20 mouse cellular contexts compared by ENCODE assay signal in the genomic region with DNA sequence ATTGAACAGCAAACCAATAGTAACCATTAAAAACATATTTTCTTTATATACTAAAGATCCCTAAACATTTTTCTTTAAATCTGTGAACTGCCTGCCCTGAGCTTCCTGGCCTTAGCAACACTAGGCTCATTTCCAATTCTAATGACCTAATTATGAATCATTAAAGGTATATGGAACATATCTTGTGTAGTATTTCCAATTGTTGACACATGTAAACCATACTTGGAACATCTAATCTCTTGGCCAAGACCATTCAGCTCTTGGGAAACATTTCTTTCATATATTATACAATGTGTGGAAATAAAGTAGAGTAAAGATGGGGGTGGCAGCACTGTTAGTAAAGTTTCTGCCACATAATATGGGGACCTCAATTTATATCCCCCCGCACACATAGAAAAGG. TPM values are rescaled to one million over a fixed set of nuclear protein-coding genes. Genes with fewer than 3 reads are reported as not detected.
"Had no signal": no experiment of that assay in that cellular context is flagged by ENCODE, and none has a peak within 500 bp of the region (broad histone marks: within the 10 kb centered on the region; RNA-seq: fewer than 3 reads in every experiment).

No protein-coding gene starts in this region.

- DNase-seq: retina, postnatal 1 day; right cerebral cortex, adult 18-20 months; right cerebral cortex, postnatal 14 days; right cerebral cortex, postnatal 25 days; right cerebral cortex, postnatal 4 days; spleen, adult 18-20 months; thymus, adult 18-20 months; thymus, adult 2 months; thymus, postnatal 14 days; thymus, postnatal 25 days; thymus, postnatal 36 days; thymus, postnatal 4 days had no signal

- H3K36me3 ChIP-seq: neural tube, embryonic 13.5 days; neural tube, embryonic 15.5 days; stomach, embryonic 15.5 days had no signal

- H3K27ac ChIP-seq: neural tube, embryonic 13.5 days; neural tube, embryonic 15.5 days; stomach, embryonic 15.5 days had no signal

- H3K9me3 ChIP-seq: neural tube, embryonic 13.5 days; neural tube, embryonic 15.5 days; stomach, embryonic 15.5 days had no signal

- H3K9ac ChIP-seq: neural tube, embryonic 13.5 days; neural tube, embryonic 15.5 days; stomach, embryonic 15.5 days had no signal

- H3K4me2 ChIP-seq: neural tube, embryonic 13.5 days; neural tube, embryonic 15.5 days; stomach, embryonic 15.5 days had no signal

- H3K4me1 ChIP-seq: neural tube, embryonic 13.5 days; neural tube, embryonic 15.5 days; stomach, embryonic 15.5 days had no signal

- H3K4me3 ChIP-seq: neural tube, embryonic 13.5 days; neural tube, embryonic 15.5 days; stomach, embryonic 15.5 days had no signal

- H3K27me3 ChIP-seq: neural tube, embryonic 13.5 days; neural tube, embryonic 15.5 days; stomach, embryonic 15.5 days had no signal

RNA-seq across cellular contexts. Expression of a gene that starts 17.8 kb away (rescaled TPM):
- polyA plus RNA-seq: neural tube, embryonic 13.5 days; neural tube, embryonic 14.5 days; neural tube, embryonic 15.5 days; stomach, embryonic 14.5 days; stomach, embryonic 16.5 days; testis, adult 2 months; thymus, adult 2 months; urinary bladder, adult 2 months had no signal
